Mouse (Mus musculus) adipose tissue, adult 10 weeks (tissue): ENCODE measurements around the gene Lss. TPM values are rescaled to one million over a fixed set of nuclear protein-coding genes. Genes with fewer than 3 reads are reported as not detected.

Experiments used
- polyA plus RNA-seq: library from polyadenylated mRNA; stranded (reverse); fragments of 350-450 nt; fragmentation: Illumina TruSeq; extraction: RNeasy Lipid Tissue Mini Kit (QIAGEN cat#74804); gene quantifications from one replicate; pipeline ENCODE4 v1.2.3, GENCODE M21; 2014; ENCODE audit warnings: low read depth, low replicate concordance

Lss gene
- 23.9 TPM for polyA plus RNA-seq

DNA sequence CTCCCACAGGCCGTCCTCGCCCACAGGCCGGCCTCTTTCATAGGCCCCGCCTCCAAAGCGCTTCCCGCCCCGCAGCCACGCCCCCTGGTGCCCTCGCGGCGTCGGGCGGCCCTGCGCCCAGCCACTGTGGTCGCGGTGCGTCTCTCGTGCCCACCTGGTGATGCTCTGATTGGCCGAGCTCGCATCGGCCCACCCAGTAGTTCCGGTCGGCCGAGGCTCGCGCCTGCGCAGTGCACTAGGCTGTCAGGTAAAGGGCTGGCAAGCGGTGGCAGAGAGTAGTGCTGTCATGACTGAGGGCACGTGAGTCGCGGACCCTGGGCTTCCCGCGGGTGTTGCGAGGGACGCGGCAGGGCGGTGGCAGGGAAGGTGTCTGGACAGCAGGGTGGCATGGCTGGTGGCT is at the start of gene Lss:
TSS of gene Lss (plus strand) at position 214 of the 400 bp plus-strand sequence.

DNA sequence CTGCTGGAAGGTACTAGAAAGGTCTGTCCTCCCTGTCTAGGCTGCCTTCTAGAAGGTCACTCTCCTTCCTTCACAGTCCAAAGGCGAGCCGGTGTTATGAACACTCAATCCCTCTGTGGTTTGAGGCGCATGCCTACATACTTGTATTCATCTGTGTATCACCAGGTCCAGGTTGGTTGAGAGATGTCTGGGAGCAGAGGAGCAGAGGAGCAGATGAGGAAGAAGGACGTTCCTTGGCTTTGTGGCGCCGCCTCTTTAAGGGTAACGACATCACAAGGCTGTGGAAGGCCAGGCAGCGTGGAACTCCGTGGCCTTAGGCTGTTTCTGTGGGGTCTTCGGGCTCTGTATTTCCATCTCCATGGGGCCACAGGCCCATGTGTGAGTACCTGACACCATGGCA is 30.6 kb downstream of the Lss start, which contains the start of gene Spatc1l:
TSS of gene Spatc1l (plus strand) at position 301 of the 400 bp plus-strand sequence.

DNA sequence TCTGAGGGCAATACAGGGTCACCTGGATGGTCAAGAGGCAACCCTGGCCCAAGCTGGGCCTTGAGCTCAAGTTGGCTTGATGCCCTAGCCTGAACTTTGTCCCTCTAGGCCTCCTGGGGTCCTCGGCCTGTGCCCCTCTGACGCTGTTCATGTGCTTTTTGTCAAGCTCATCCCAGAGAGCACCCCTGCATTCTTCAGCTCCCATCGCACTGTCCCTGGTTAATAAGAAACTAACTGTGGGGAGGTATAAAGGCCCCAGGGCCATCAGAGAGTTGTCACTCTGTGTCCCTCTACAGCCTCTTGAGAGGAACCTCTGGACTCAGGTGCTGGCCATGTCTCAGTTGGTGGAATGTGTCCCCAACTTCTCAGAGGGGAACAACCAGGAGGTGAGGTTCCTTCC is 44.0 kb downstream of the Lss start, which contains the start of gene Ftcd:
TSS of gene Ftcd (plus strand) at position 275 of the 400 bp plus-strand sequence.

Other genes starting within 250 kb of the Lss start
- gene Dip2a, start 186.3 kb upstream of the Lss start, polyA plus RNA-seq, result 13.6 TPM
- not detected for gene AC141477.1, start 91.1 kb upstream of the Lss start, polyA plus RNA-seq
- gene Pcnt, start 88.8 kb upstream of the Lss start, polyA plus RNA-seq, result 14.6 TPM
- 2.1 TPM for gene 2610028H24Rik, start 82.5 kb upstream of the Lss start, polyA plus RNA-seq
- 26.8 TPM for gene Mcm3ap, start 62.7 kb upstream of the Lss start, polyA plus RNA-seq
- 3.0 TPM for gene Ybey, start 62.5 kb upstream of the Lss start, polyA plus RNA-seq
- gene Spatc1l, start 30.7 kb downstream of the Lss start, polyA plus RNA-seq, result 3.0 TPM
- 2.0 TPM for gene Ftcd, start 44.1 kb downstream of the Lss start, polyA plus RNA-seq
- gene Col6a2, start 92.0 kb downstream of the Lss start, polyA plus RNA-seq, result 166 TPM
- gene Col6a1, start 194.6 kb downstream of the Lss start, polyA plus RNA-seq, result 204 TPM